Mouse (Mus musculus) mouse embryonic stem cell (cell line): Measurements from ENCODE around the gene Tex45.

ENCODE experiments used
- in situ Hi-C, 2 experiments: fragments of 300-500 bp; cut with MboI; formaldehyde crosslinking; loops; 1 replicate in 1 of 2; 3 replicates in 1 of 2; pipeline ENCODE4 v1.14.3; 2019 to 2020; ENCODE audit warnings: low sequenced_read_pairs in 2 of 2, low pct_unique_long_range_greater_than_20kb in 1 of 2, mixed read lengths in 1 of 2; ENCODE audit not compliant: unreplicated experiment in 1 of 2

The Tex45 gene

DNA sequence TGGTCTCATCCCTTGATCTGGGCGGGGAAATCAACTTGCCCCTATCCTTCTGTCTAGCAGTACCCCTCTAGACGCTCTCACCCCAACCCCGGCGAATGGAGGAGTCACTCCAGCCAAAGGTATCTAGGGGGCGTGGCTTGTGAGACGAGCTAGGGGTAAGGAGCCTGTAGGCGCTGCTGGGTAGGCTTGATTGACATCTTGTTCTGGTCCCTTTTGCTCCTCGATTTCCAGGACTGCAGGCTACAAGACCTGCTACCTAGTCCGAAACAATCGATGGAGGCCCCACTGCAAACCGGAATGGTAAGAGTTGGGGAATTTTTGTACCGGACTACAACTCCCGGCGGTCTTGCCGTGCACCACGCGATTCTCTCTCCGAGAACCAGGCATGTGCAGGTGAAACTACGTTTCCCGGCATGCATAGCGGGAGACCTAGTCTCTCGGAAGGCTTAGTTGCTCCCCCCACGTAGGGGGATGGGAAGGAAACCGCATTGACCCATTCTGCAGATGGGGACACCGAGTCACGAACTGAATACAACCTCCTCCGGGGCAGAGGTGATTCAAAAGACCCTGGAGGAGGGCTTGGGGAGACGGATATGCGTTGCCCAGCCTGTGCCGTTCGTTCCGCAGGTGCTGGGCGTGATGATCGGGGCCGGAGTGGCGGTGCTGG lies 45.9 kb downstream of the Tex45 start:
- in situ Hi-C loops, result no loop called here

- in situ Hi-C loops, result no loop called here
Observed at GRCm38 (mm10) chr8:3517117-3517495, 46.4 kb downstream of the Tex45 start.

DNA sequence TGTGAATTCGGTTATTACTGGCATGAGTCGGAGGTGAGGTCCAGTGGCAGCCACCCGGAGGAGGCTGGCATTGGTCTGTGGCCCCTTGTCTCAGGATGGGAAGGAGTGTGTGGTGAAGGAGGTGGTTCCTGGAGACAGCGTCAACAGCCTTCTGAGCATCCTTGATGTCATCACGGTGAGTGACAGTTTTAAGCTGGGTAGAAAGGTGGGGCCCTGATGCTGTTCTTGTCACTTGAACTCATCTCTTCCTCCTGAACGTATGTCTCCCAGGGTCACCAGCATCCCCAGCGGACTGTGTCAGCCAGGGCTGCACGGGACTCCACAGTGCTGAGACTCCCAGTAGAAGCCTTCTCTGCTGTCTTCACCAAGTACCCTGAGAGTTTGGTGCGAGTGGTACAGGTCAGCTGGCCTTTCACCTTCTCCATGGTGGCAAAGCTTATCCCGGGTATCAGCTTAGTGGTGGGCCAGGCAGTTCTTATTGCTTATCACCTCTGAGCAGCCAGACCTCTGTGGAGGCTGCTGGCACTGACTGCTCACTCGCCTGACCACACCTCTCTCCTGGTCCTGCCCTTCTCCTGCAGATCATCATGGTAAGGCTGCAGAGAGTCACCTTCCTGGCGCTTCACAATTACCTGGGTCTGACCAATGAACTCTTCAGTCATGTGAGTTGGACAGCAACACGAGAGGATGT lies 51.5 kb downstream of the Tex45 start:
- in situ Hi-C loops, result no loop called here

- in situ Hi-C loops, result no loop called here
Observed at GRCm38 (mm10) chr8:3530816-3531215, 60.2 kb downstream of the Tex45 start.

GRCm38 (mm10) chr8:3531936-3532335 lies 61.3 kb downstream of the Tex45 start:
- in situ Hi-C loops, result no loop called here

GRCm38 (mm10) chr8:3536053-3536841 lies 65.6 kb downstream of the Tex45 start:
- in situ Hi-C loops, result no loop called here
